Mouse (Mus musculus) cerebellum, adult 2 months (tissue): ENCODE measurements around the gene Lsm2. TPM values are rescaled to one million over a fixed set of nuclear protein-coding genes. Genes with fewer than 3 reads are reported as not detected.
"Not testable (repeated sequence)": the region's sequence is repeated elsewhere in the genome, so short reads cannot be mapped to it uniquely, and the experiment has no call there.

Source experiments
- DNase-seq, 2 experiments: peaks; one replicate each; pipeline ENCODE4 v3.0.0; 2021
- H3K27ac ChIP-seq: fragments of 200-500 bp; 2 replicates; pipeline ENCODE4 v1.5.1; 2012; ENCODE audit warnings: low read length, control low read depth, inconsistent platforms; ENCODE audit not compliant: insufficient read depth
- H3K27me3 ChIP-seq: fragments of 200-500 bp; 2 replicates; pipeline ENCODE4 v1.6.1; 2012; ENCODE audit warnings: inconsistent platforms, mild to moderate bottlenecking, low read length, moderate library complexity; ENCODE audit not compliant: control insufficient read depth, insufficient read depth
- H3K4me1 ChIP-seq: fragments of 200-500 bp; 2 replicates; pipeline ENCODE4 v1.6.1; 2011; ENCODE audit warnings: low read length; ENCODE audit not compliant: control insufficient read depth, insufficient read depth
- H3K4me3 ChIP-seq: fragments of 200-500 bp; replicated peaks from 2 replicates; pipeline ENCODE3; 2011; ENCODE audit warnings: mild to moderate bottlenecking, low read depth, low read length, control low read depth; ENCODE audit not compliant: insufficient read depth
- CTCF ChIP-seq: fragments of 200-500 bp; IDR thresholded peaks from 2 replicates; pipeline ENCODE4 v1.5.1; 2011; ENCODE audit warnings: low read depth, mild to moderate bottlenecking, control low read depth, low read length, moderate library complexity, borderline replicate concordance; ENCODE audit not compliant: insufficient read depth
- POLR2A ChIP-seq: fragments of 200-500 bp; IDR thresholded peaks from 2 replicates; pipeline ENCODE4 v1.6.1; 2011; ENCODE audit warnings: low read length, control low read depth, borderline replicate concordance; ENCODE audit not compliant: insufficient read depth
- WGBS: fragments of 180-500 bp; shearing (Covaris S2); methylation state at CpG from one replicate; pipeline ENCODE4 v1.1.7; 2018; 5-methylcytosine and 5-hydroxymethylcytosine counted together
- polyA plus RNA-seq: library from polyadenylated mRNA; depleted of rRNA; stranded (reverse); fragments of >200 nt; gene quantifications from 2 replicates; pipeline ENCODE4 v1.2.3, GENCODE M21; 2012

The Lsm2 gene
- polyA plus RNA-seq, 1 experiment: 63.7 TPM

DNA sequence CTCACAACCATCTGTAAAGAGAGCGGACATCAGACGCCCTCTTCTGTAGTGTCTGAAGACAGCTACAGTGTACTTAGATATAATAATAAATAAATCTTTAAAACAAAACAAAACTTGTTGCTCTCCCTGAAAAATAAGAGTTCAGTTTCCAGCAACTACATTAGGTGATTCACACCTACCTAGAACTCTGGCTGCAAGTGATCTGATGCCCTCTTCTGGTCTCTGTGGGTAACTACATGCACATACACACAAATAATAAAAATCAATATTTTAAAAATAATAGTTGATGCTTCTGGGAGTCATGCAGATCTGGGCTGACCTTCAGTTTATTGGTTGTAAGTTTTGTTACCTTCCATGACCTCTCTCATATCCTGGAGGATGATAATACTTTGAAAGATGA lies 2.6 kb downstream of the Lsm2 start:
- no peak overlapping the region for H3K4me3 ChIP-seq
- DNase-seq: peak in 1 of 2 experiments; percentile 29
- no peaks in the 10 kb centered on the region for H3K27me3 ChIP-seq
- H3K4me1 ChIP-seq: peaks cover 3% of the 10 kb centered on the region; the same call in 1 of the 2 replicates
- H3K27ac ChIP-seq: no peak overlapping the region
- TF ChIP-seq POLR2A (no peak), CTCF (no peak)
- 70% methylated on average over 2 of the region's 2 CpGs for WGBS

DNA sequence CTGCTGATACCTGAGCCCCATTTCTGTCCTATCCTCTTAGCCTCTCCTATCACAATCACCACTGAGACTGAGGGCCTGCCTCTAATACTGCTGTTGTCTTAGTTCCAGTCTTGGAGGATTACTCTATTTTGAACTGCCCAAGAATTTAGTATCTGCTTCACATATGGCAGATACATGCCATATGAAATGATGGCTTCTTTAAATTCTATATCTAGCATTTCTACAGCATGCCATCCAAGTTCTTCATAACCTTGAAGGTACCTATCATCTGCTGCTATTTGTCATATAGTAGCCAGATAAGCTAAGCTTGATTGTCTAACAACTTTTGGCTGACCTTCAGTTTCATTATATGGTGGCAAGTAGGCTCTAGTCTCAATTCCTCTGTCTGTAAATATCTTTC lies 13.1 kb downstream of the Lsm2 start:
- Histone ChIP-seq H3K27me3 (no peaks in the 10 kb centered on the region), H3K4me3 (no peak overlapping the region), H3K27ac (no peak overlapping the region), H3K4me1 (no peaks in the 10 kb centered on the region)
- TF ChIP-seq POLR2A: no peak
- TF ChIP-seq CTCF: no peak
- no peak for DNase-seq

DNA sequence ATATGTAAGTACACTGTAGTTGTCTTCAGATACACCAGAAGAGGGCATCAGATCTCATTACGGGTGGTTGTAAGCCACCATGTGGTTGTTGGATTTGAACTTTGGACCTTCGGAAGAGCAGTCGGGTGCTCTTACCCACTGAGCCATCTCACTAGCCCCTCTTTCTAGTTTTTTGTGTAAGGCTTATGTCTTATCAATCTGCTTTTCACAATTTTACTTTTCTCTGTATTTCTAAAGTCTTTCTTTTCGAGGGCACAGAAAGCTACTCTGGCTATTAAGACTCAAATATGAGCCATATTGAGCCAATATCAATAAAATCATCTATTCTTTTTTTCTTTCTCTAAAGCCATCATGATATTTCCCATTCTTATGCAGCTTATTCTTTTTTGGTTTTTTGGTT lies 13.5 kb downstream of the Lsm2 start:
- WGBS: 80% methylated on average over 4 of the region's 4 CpGs
- H3K27me3 ChIP-seq, H3K4me3 ChIP-seq, H3K4me1 ChIP-seq, DNase-seq, H3K27ac ChIP-seq: not testable (repeated sequence)

DNA sequence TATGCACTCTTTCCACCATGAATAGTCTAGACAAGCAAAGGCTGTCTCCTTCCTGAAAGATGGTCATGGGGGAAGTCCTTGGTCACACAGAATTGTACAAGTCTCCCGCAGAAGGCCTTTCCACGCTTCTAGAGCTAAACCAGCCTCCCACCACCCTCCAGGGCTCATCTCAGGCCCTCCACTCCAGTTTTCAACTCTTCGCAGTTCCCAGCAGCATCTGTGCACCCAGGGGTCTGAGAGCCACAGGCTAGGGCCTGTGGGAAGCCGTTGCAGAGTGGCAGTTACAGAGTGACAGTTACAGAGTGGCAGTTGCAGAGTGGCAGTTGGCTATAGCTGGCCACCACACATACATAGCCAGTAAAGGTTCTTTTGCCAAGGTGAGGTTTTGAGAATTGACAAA lies 14.3 kb downstream of the Lsm2 start:
- not testable (repeated sequence) for H3K4me1 ChIP-seq, H3K4me3 ChIP-seq, H3K27ac ChIP-seq, DNase-seq, H3K27me3 ChIP-seq
- WGBS: 87% methylated on average over 4 of the region's 4 CpGs

DNA sequence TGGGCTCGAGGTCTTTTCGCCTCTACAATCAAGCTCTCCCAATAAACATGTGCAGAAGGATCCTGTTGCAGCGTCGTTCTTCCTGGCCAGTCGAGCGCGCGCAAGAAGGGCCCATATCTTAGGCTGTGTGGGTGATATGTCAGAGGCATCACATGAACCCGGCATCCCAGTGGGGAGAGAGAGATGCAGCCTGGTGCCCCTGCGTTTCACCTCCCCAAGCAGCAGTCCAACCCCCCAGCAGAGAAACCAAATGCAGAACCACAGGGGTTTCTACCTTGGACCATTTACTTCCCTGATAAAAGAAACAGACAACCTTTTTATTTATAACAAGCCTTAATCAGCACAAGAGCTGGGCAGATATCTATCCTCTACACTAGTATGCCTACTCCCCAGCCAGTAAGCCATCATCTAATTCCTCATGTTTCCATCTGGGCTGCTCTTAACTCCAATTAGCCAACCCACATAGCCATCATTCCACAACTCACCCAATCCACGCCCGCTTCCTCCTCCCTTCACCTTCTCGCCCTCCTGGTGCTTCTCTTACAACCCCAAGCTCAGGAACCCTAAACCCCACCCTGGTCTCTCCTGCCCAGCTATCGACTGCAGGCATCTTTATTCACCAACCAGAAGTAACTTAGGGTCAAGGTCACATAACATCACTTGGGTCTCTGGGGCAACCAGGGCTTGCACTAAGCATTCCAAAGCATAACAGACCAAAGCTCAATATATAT lies 14.9 kb downstream of the Lsm2 start:
- no peak overlapping the region for H3K4me3 ChIP-seq
- H3K4me1 ChIP-seq: no peaks in the 10 kb centered on the region
- DNase-seq: no peak
- H3K27ac ChIP-seq: no peak overlapping the region
- 84% methylated on average over 13 of the region's 14 CpGs for WGBS
- TF ChIP-seq POLR2A (no peak), CTCF (no peak)
- H3K27me3 ChIP-seq: no peaks in the 10 kb centered on the region

DNA sequence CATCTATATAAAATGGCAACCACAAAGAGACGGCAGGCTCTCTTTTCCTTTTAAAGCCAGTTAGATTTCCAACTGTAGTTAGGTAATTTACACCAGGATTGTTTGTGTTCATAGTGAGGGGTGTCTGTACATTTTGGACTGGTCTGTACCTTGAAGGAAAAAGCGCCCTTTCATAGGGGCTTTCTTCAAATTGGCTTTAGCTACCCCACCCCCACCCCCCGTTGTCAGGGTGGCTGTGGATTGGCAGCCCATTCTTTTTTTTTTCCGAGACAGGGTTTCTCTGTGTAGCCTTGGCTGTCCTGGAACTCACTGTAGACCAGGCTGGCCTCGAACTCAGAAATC lies 15.5 kb downstream of the Lsm2 start:
- Histone ChIP-seq H3K4me1 (no peaks in the 10 kb centered on the region), H3K4me3 (no peak overlapping the region), H3K27ac (no peak overlapping the region), H3K27me3 (no peaks in the 10 kb centered on the region)
- TF ChIP-seq CTCF (no peak), POLR2A (no peak)
- WGBS: 78% methylated on average over 5 of the region's 5 CpGs
- DNase-seq: no peak

DNA sequence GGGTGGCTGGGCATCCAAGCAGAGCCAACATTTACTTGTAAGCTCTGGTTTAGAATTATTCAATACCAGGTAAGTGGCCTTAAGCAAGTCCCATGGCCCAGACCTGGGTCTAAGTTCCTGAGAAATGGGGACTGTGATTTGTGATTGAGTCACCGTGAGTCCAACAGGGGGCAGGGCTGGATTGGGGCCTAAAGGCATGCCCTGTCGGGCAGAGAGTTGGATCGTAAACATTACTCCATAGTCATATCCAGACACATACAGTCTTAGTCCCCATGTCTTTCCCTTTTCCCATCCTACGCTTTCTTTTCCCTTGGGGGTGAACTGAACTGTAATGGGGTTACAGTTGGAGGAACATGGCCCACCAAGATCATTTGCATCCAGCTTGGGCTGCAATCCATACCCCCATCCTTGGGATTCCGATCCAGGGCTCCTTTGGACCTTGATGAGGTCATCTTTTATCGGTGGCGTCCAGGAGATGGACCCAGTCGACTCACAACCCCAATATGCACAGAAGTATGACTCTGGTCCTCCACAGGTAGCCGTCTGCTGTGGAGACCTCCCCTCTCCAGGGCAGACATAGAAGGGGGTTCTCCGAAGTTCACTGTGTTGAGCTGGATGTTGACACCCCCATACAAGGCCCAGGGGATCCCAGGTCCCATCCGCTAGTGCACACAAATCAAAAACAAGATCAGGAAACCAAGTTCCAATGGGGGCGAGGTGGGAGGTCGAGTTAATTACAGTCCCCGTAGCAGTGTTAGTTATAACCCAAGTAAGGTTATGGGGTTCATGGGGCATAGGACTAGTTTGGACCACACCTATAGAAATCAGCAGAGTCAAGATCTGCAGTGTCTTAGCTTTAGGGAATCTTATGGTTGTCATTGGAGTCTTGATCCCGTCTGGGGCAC lies 17.1 kb downstream of the Lsm2 start:
- Histone ChIP-seq H3K27me3 (no peaks in the 10 kb centered on the region), H3K27ac (no peak overlapping the region), H3K4me3 (no peak overlapping the region), H3K4me1 (peaks cover 6% of the 10 kb centered on the region)
- 85% methylated on average over 15 of the region's 15 CpGs for WGBS
- DNase-seq: no peak
- TF ChIP-seq POLR2A (no peak), CTCF (no peak)

DNA sequence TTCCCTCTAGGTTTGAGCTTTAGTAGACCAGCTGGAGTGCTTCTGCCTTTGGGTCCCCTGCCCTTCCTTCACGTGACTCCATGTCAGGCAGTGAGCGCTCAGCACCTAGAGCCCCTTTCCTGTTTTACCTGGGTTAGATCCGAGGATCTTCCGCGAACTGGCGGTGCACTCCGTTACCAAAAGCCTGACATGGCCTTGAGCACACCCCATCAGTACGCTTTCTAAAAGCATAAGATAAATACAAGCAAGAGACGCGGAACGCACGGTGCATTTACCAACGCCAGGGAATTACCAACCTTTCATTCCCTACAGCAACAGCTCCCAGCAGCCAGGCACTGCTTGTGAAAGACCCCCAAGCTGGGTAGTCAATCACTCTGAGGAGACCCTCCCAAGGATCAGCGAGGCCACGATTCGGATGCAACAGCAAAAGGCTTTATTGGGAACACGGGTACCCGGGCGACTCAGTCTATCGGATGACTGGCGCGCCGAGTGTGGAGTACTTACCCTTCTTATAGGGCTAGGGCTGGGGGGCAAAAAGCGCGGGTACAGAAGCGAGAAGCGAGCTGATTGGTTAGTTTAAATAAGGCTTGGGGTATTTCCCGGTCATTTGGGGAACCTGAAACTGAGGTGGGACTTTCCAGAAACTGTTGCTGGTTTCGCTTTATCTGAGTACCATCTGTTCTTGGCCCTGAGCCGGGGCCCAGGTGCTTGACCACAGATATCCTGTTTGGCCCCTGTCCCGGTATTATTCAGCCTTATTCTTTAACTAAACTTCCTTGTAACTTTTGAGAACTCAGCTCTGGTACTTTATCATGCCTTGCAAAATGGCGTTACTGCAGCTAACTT lies 18.4 kb downstream of the Lsm2 start:
- WGBS: 9% methylated on average over 29 of the region's 32 CpGs
- DNase-seq, H3K27me3 ChIP-seq, H3K4me1 ChIP-seq: not testable (repeated sequence)
- H3K27ac ChIP-seq: 0 out of 2 replicates have a peak overlapping the region, but pooled peaks have one; percentile 99
- H3K4me3 ChIP-seq: peak overlapping the region; percentile 61
